ENCODE assay signal across 8 mouse cellular contexts in genomic region chr12:70973831-70974230, GRCm38 (mm10). TPM values are rescaled to one million over a fixed set of nuclear protein-coding genes. Genes with fewer than 3 reads are reported as not detected.
DNase-seq lines count a peak whose midpoint lies in the region; ATAC-seq and TF ChIP-seq lines count a peak whose summit lies in the region.

No protein-coding gene starts in this region.

- H3K4me3 ChIP-seq in lung, embryonic 14.5 days (ENCODE audit: low read depth, low read length) = peak overlapping the region; percentile 99
- no peak overlapping the region for H3K4me3 ChIP-seq in brown adipose tissue, adult 24 weeks (ENCODE audit: insufficient read depth, low read depth, low read length)
- 0 out of 2 replicates have a peak overlapping the region, but pooled peaks have one; percentile 95 for H3K4me3 ChIP-seq in hindbrain, embryonic 15.5 days
- H3K4me3 ChIP-seq in myocyte = peak overlapping the region; percentile 81

- no peaks in the 10 kb centered on the region for H3K27me3 ChIP-seq in lung, embryonic 14.5 days (ENCODE audit: insufficient read depth, low read length)
- no peaks in the 10 kb centered on the region for H3K27me3 ChIP-seq in hindbrain, embryonic 15.5 days
- no peaks in the 10 kb centered on the region for H3K27me3 ChIP-seq in myocyte (ENCODE audit: control insufficient read depth, insufficient read depth, insufficient read length)

- WGBS in lung, embryonic 14.5 days = 83% methylated on average over 4 of the region's 4 CpGs
- WGBS in hindbrain, embryonic 15.5 days = 82% methylated on average over 4 of the region's 4 CpGs

- peaks cover 40% of the 10 kb centered on the region for H3K79me2 ChIP-seq in myocyte (ENCODE audit: control insufficient read depth, insufficient read depth)

- DNase-seq in lung, embryonic 14.5 days = peak; percentile 13
- DNase-seq in lung, postnatal 36 days = no peak
- DNase-seq in spleen, adult 18-20 months = no peak
- DNase-seq in left cerebral cortex, adult 8-10 months (ENCODE audit: low spot score in 2 of 2) = no peak
- no peak for DNase-seq in adrenal gland, adult 18-20 months (ENCODE audit: low spot score in 2 of 2)

- TF ChIP-seq CTCF in lung, embryonic 14.5 days (IDR thresholded peaks at IDR 0.05; ENCODE audit: low read depth) = no peak

- H3ac ChIP-seq in myocyte (ENCODE audit: control insufficient read depth, insufficient read length) = no peak overlapping the region

- peaks cover 9% of the 10 kb centered on the region for H3K36me3 ChIP-seq in lung, embryonic 14.5 days (ENCODE audit: insufficient read depth)
- peaks cover 5% of the 10 kb centered on the region; the same call in 1 of the 2 replicates for H3K36me3 ChIP-seq in hindbrain, embryonic 15.5 days
- no peaks in the 10 kb centered on the region for H3K36me3 ChIP-seq in myocyte (ENCODE audit: control insufficient read depth, insufficient read depth)

- ATAC-seq in lung, embryonic 14.5 days (ENCODE audit: insufficient read depth) = no peak
- no peak for ATAC-seq in hindbrain, embryonic 15.5 days (ENCODE audit: low FRiP score, low read depth)

- no peak overlapping the region for H3K27ac ChIP-seq in lung, embryonic 14.5 days (ENCODE audit: low read depth)
- 0 out of 2 replicates have a peak overlapping the region, but pooled peaks have one; percentile 9 for H3K27ac ChIP-seq in brown adipose tissue, adult 24 weeks (replicated peaks; ENCODE audit: low read depth, low read length)
- no peak overlapping the region; the same call in 1 of the 2 replicates for H3K27ac ChIP-seq in hindbrain, embryonic 15.5 days (replicated peaks)

- H3K9ac ChIP-seq in lung, embryonic 14.5 days = no peak overlapping the region
- H3K9ac ChIP-seq in hindbrain, embryonic 15.5 days = no peak overlapping the region

- TF ChIP-seq POLR2A in myocyte (IDR thresholded peaks at IDR 0.05; ENCODE audit: insufficient read length, low read depth) = no peak

- H3K4me2 ChIP-seq in lung, embryonic 14.5 days = peak overlapping the region; percentile 71
- peak overlapping the region; percentile 83 for H3K4me2 ChIP-seq in hindbrain, embryonic 15.5 days
- H3K4me2 ChIP-seq in myocyte (ENCODE audit: low read depth) = peak overlapping the region; percentile 60

- H3K4me1 ChIP-seq in lung, embryonic 14.5 days (ENCODE audit: insufficient read depth) = no peaks in the 10 kb centered on the region; the same call in 1 of the 2 replicates
- H3K4me1 ChIP-seq in brown adipose tissue, adult 24 weeks (ENCODE audit: control insufficient read depth, insufficient read depth, insufficient read length, low read length) = peaks cover 8% of the 10 kb centered on the region; the same call in 1 of the 2 replicates
- peaks cover 14% of the 10 kb centered on the region for H3K4me1 ChIP-seq in hindbrain, embryonic 15.5 days (replicated peaks)

- no peaks in the 10 kb centered on the region for H3K9me3 ChIP-seq in lung, embryonic 14.5 days (ENCODE audit: low read depth, low read length)
- H3K9me3 ChIP-seq in hindbrain, embryonic 15.5 days = no peaks in the 10 kb centered on the region

TF ChIP-seq in myocyte, 11 proteins besides CTCF, POLR2A, EP300 and RAD21:
- no peak for TF ChIP-seq POLR2AphosphoS2 (IDR thresholded peaks at IDR 0.05; ENCODE audit: insufficient read length, low read depth)
- no peak for TF ChIP-seq MYOG (IDR thresholded peaks at IDR 0.05; ENCODE audit: control insufficient read depth in 1 of 3, insufficient read depth in 1 of 3, insufficient read length in 2 of 3, low read depth in 2 of 3)
- no peak for TF ChIP-seq MAX (IDR thresholded peaks at IDR 0.05; ENCODE audit: low read depth)
- TF ChIP-seq TCF12 (IDR thresholded peaks at IDR 0.05; ENCODE audit: insufficient read depth, poor library complexity, severe bottlenecking) = no peak
- TF ChIP-seq MYOD1 (IDR thresholded peaks at IDR 0.05; ENCODE audit: control insufficient read depth in 1 of 3, insufficient read length in 2 of 3, low read depth in 2 of 3) = no peak
- no peak for TF ChIP-seq USF1 (IDR thresholded peaks at IDR 0.05; ENCODE audit: low read depth)
- no peak for TF ChIP-seq TCF3 (IDR thresholded peaks at IDR 0.05; ENCODE audit: insufficient read length, low read depth)
- TF ChIP-seq E2F4 (IDR thresholded peaks at IDR 0.05; ENCODE audit: insufficient read depth) = no peak

RNA-seq across cellular contexts. Expression of gene Psma3, which starts 0.6 kb away (rescaled TPM):
- 621 and 650 TPM in 2 replicates for polyA plus RNA-seq in lung, embryonic 14.5 days (2014; fragmentation: Nextera tagmentation; extraction: Ambion mirVana)
- polyA plus RNA-seq in brown adipose tissue, adult 24 weeks (2012; ENCODE audit: insufficient read depth, insufficient read length, missing spikeins) = 441 and 473 TPM in 2 replicates
- polyA plus RNA-seq in hindbrain, embryonic 15.5 days (2015; fragmentation: Nextera tagmentation; extraction: Ambion mirVana) = 492 and 509 TPM in 2 replicates
- 210 TPM for polyA plus RNA-seq in myocyte (2012; fragmentation: generic; extraction: Trizol)
- total RNA-seq in left cerebral cortex, adult 8-10 months (2022) = 100 to 1,000 TPM; 192 to 221 (median 205) TPM
- total RNA-seq in adrenal gland, adult 18-20 months (2021) = 100 to 1,000 TPM; 377 to 394 TPM

RNA-seq across cellular contexts. Expression of gene Actr10, which starts 36.2 kb away (rescaled TPM):
- polyA plus RNA-seq in lung, embryonic 14.5 days (2014; fragmentation: Nextera tagmentation; extraction: Ambion mirVana) = 232 and 257 TPM in 2 replicates
- 125 and 165 TPM in 2 replicates for polyA plus RNA-seq in brown adipose tissue, adult 24 weeks (2012; ENCODE audit: insufficient read depth, insufficient read length, missing spikeins)
- polyA plus RNA-seq in hindbrain, embryonic 15.5 days (2015; fragmentation: Nextera tagmentation; extraction: Ambion mirVana) = 174 and 180 TPM in 2 replicates
- 123 TPM for polyA plus RNA-seq in myocyte (2012; fragmentation: generic; extraction: Trizol)
- total RNA-seq in left cerebral cortex, adult 8-10 months (2022) = 100 to 1,000 TPM; 149 to 186 (median 172) TPM
- 100 to 1,000 TPM; 173 to 207 TPM for total RNA-seq in adrenal gland, adult 18-20 months (2021)

RNA-seq across cellular contexts. Expression of gene Arid4a, which starts 42.0 kb away (rescaled TPM):
- 35.9 and 37.2 TPM in 2 replicates for polyA plus RNA-seq in lung, embryonic 14.5 days (2014; fragmentation: Nextera tagmentation; extraction: Ambion mirVana)
- polyA plus RNA-seq in brown adipose tissue, adult 24 weeks (2012; ENCODE audit: insufficient read depth, insufficient read length, missing spikeins) = 6.8 and 12.1 TPM in 2 replicates
- 40.1 and 43.1 TPM in 2 replicates for polyA plus RNA-seq in hindbrain, embryonic 15.5 days (2015; fragmentation: Nextera tagmentation; extraction: Ambion mirVana)
- 1.7 TPM for polyA plus RNA-seq in myocyte (2012; fragmentation: generic; extraction: Trizol)
- 10 to 100 TPM; 30.3 to 37.8 (median 35.9) TPM for total RNA-seq in left cerebral cortex, adult 8-10 months (2022)
- 10 to 100 TPM; 18.6 to 20.3 TPM for total RNA-seq in adrenal gland, adult 18-20 months (2021)
